Mouse (Mus musculus): ENCODE measurements around the gene Rorc.

DNA sequence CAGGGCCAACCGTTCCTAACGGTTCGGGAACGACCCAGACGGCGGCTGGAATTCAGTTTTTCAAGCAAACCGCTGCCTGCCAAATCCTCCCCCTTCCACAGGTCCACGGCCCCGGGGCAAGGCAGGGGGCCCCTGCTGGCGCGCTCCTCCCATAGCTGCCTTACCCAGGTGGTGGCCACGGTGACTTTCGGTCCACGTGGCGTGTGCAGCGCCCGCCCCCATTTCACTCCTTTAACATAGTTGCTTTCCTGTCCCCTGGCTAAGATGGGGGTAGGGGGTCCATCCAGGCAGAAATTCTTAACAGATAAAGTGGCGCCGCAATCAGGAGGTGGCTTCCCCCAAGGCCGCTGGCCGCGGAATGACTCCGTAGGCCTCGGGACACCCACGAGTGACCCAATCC lies 39.9 kb downstream of the Rorc start:
- TF ChIP-seq CTCF (IDR thresholded peaks at IDR 0.05; ENCODE audit: borderline replicate concordance, insufficient read depth, low read length) (no peak), POLR2A (IDR thresholded peaks at IDR 0.05; ENCODE audit: low read depth, low read length) (no peak)
